Mouse (Mus musculus): Measurements from ENCODE around the gene Aspscr1. TPM values are rescaled to one million over a fixed set of nuclear protein-coding genes. Genes with fewer than 3 reads are reported as not detected.

The Aspscr1 gene
- polyA plus RNA-seq, 1 experiment, result 50.8 TPM

- peak; percentile 30 for DNase-seq (ENCODE audit: low spot score)
These were observed 60.7 kb downstream of the Aspscr1 start for GRCm38 (mm10) chr11:120733521-120733920.

GRCm38 (mm10) chr11:120736424-120736823, 63.7 kb downstream of the Aspscr1 start:
- DNase-seq (ENCODE audit: low spot score), result no peak

- no peak for DNase-seq (ENCODE audit: low spot score)
These were observed 68.2 kb downstream of the Aspscr1 start for GRCm38 (mm10) chr11:120740981-120741380.

- DNase-seq (ENCODE audit: low spot score), result no peak
These were observed 71.4 kb downstream of the Aspscr1 start for GRCm38 (mm10) chr11:120744121-120744701.

- no peak for DNase-seq (ENCODE audit: low spot score)
These were observed 75.2 kb downstream of the Aspscr1 start for GRCm38 (mm10) chr11:120747974-120748373.

GRCm38 (mm10) chr11:120749430-120749829, 76.7 kb downstream of the Aspscr1 start:
- DNase-seq (ENCODE audit: low spot score), result no peak

- no peak for DNase-seq (ENCODE audit: low spot score)
These were observed 78.8 kb downstream of the Aspscr1 start for GRCm38 (mm10) chr11:120751606-120752005.

Other genes starting within 250 kb of the Aspscr1 start
- gene Nploc4, start 235.3 kb upstream of the Aspscr1 start, polyA plus RNA-seq (2012; rRNA removed), result 40.6 and 41.1 TPM in 2 replicates
- not detected in 2 replicates for gene Tspan10, start 230.3 kb upstream of the Aspscr1 start, polyA plus RNA-seq (2012; rRNA removed)
- gene Pde6g, start 219.5 kb upstream of the Aspscr1 start, polyA plus RNA-seq (2012; rRNA removed), result 0.34 and 0.63 TPM in 2 replicates
- gene Oxld1, start 214.9 kb upstream of the Aspscr1 start, polyA plus RNA-seq (2012; rRNA removed), result 19.8 and 26.8 TPM in 2 replicates
- gene Ccdc137, start 214.9 kb upstream of the Aspscr1 start, polyA plus RNA-seq (2012; rRNA removed), result 21.5 and 31.0 TPM in 2 replicates
- gene Arl16, start 205.4 kb upstream of the Aspscr1 start, polyA plus RNA-seq (2012; rRNA removed), result 23.9 and 24.0 TPM in 2 replicates
- 62.4 and 72.4 TPM in 2 replicates for gene Mrpl12, start 188.4 kb upstream of the Aspscr1 start, polyA plus RNA-seq (2012; rRNA removed)
- gene Slc25a10, start 181.1 kb upstream of the Aspscr1 start, polyA plus RNA-seq (2012; rRNA removed), result 98.9 and 115 TPM in 2 replicates
- gene Gcgr, start 142.3 kb upstream of the Aspscr1 start, polyA plus RNA-seq (2012; rRNA removed), result 1.8 and 2.4 TPM in 2 replicates
- 112 and 117 TPM in 2 replicates for gene Mcrip1, start 123.2 kb upstream of the Aspscr1 start, polyA plus RNA-seq (2012; rRNA removed)
- not detected in 2 replicates for gene Ppp1r27, start 121.8 kb upstream of the Aspscr1 start, polyA plus RNA-seq (2012; rRNA removed)
- gene P4hb, start 99.7 kb upstream of the Aspscr1 start, polyA plus RNA-seq (2012; rRNA removed), result 272 and 354 TPM in 2 replicates
- gene Arhgdia, start 91.3 kb upstream of the Aspscr1 start, polyA plus RNA-seq (2012; rRNA removed), result 399 and 409 TPM in 2 replicates
- gene Alyref, start 74.6 kb upstream of the Aspscr1 start, polyA plus RNA-seq (2012; rRNA removed), result 56.2 and 57.6 TPM in 2 replicates
- 112 and 116 TPM in 2 replicates for gene Anapc11, start 74.6 kb upstream of the Aspscr1 start, polyA plus RNA-seq (2012; rRNA removed)
- gene Npb, start 64.5 kb upstream of the Aspscr1 start, polyA plus RNA-seq (2012; rRNA removed), result 0.40 and 0.62 TPM in 2 replicates
- gene Pcyt2, start 55.0 kb upstream of the Aspscr1 start, polyA plus RNA-seq (2012; rRNA removed), result 87.2 and 120 TPM in 2 replicates
- 78.6 and 107 TPM in 2 replicates for gene Sirt7, start 47.7 kb upstream of the Aspscr1 start, polyA plus RNA-seq (2012; rRNA removed)
- gene Mafg, start 39.4 kb upstream of the Aspscr1 start, polyA plus RNA-seq (2012; rRNA removed), result 50.1 and 62.5 TPM in 2 replicates
- 15.5 and 18.5 TPM in 2 replicates for gene Pycr1, start 29.2 kb upstream of the Aspscr1 start, polyA plus RNA-seq (2012; rRNA removed)
- 0.07 and 0.21 TPM in 2 replicates for gene Myadml2, start 24.8 kb upstream of the Aspscr1 start, polyA plus RNA-seq (2012; rRNA removed)
- gene Notum, start 11.8 kb upstream of the Aspscr1 start, polyA plus RNA-seq (2012; rRNA removed), result 13.0 and 16.6 TPM in 2 replicates
- 62.3 and 76.0 TPM in 2 replicates for gene Cenpx, start 40.8 kb downstream of the Aspscr1 start, polyA plus RNA-seq (2012; rRNA removed)
- 54.6 and 66.6 TPM in 2 replicates for gene Lrrc45, start 41.0 kb downstream of the Aspscr1 start, polyA plus RNA-seq (2012; rRNA removed)
- 14.6 and 17.4 TPM in 2 replicates for gene Rac3, start 48.5 kb downstream of the Aspscr1 start, polyA plus RNA-seq (2012; rRNA removed)
- gene Dcxr, start 54.3 kb downstream of the Aspscr1 start, polyA plus RNA-seq (2012; rRNA removed), result 58.1 and 60.6 TPM in 2 replicates
- gene Cbr2, start 59.1 kb downstream of the Aspscr1 start, polyA plus RNA-seq (2012; rRNA removed), result 349 and 361 TPM in 2 replicates
- gene Hmga1b, start 89.8 kb downstream of the Aspscr1 start, polyA plus RNA-seq (2012; rRNA removed), result 1.7 and 2.1 TPM in 2 replicates
- 25.7 and 27.4 TPM in 2 replicates for gene Rfng, start 111.2 kb downstream of the Aspscr1 start, polyA plus RNA-seq (2012; rRNA removed)
- 119 and 149 TPM in 2 replicates for gene Gps1, start 111.3 kb downstream of the Aspscr1 start, polyA plus RNA-seq (2012; rRNA removed)
- gene Dus1l, start 123.4 kb downstream of the Aspscr1 start, polyA plus RNA-seq (2012; rRNA removed), result 36.1 and 39.1 TPM in 2 replicates
- gene Fasn, start 151.6 kb downstream of the Aspscr1 start, polyA plus RNA-seq (2012; rRNA removed), result 187 and 188 TPM in 2 replicates

Measured in urinary bladder, adult 2 months (tissue).